33 mouse cellular contexts compared by ENCODE assay signal in the genomic region with DNA sequence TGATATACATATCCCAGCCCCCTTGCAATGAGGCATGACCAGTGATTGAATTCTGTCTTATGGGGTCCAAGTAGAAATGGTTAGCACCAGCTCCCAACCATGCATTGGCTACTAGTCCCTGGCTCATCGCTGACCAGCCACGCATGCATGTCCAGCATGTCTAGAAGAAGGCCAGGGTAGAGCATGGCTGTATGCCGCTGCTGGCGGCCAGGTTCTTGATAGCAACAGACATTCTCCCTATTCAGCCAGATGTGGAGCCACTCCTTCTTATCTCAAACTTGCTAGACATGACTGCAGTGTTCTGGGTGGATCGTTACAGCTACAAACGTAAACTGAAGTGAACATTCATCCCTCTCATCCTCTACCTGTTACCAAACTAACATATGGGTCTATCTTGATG.
"Had no signal": no experiment of that assay in that cellular context is flagged by ENCODE, and none has a peak within 500 bp of the region (broad histone marks: within the 10 kb centered on the region; RNA-seq: fewer than 3 reads in every experiment).

No protein-coding gene starts in this region.

- H3K4me1 ChIP-seq: heart, embryonic 12.5 days; heart, embryonic 13.5 days; heart, embryonic 15.5 days; hindbrain, embryonic 10.5 days; hindbrain, embryonic 12.5 days; hindbrain, embryonic 13.5 days; hindbrain, embryonic 15.5 days; intestine, embryonic 15.5 days; kidney, embryonic 15.5 days had no signal

- H3K4me2 ChIP-seq: heart, embryonic 11.5 days; heart, embryonic 12.5 days; heart, embryonic 13.5 days; heart, embryonic 15.5 days; hindbrain, embryonic 12.5 days; hindbrain, embryonic 13.5 days; hindbrain, embryonic 14.5 days; hindbrain, embryonic 15.5 days; intestine, embryonic 15.5 days; kidney, embryonic 15.5 days had no signal

- H3K9me3 ChIP-seq: heart, embryonic 13.5 days; heart, embryonic 15.5 days; hindbrain, embryonic 12.5 days; hindbrain, embryonic 15.5 days; intestine, embryonic 15.5 days had no signal

- H3K27me3 ChIP-seq: heart, embryonic 12.5 days; heart, embryonic 13.5 days; heart, embryonic 15.5 days; hindbrain, embryonic 12.5 days; hindbrain, embryonic 13.5 days; hindbrain, embryonic 15.5 days; intestine, embryonic 15.5 days; kidney, embryonic 15.5 days had no signal

- H3K4me3 ChIP-seq: heart, embryonic 12.5 days; heart, embryonic 13.5 days; heart, embryonic 15.5 days; hindbrain, embryonic 10.5 days; hindbrain, embryonic 12.5 days; hindbrain, embryonic 13.5 days; hindbrain, embryonic 15.5 days; intestine, embryonic 15.5 days; kidney, embryonic 15.5 days; layer of hippocampus, adult 2 months; left cerebral cortex, adult 2 months had no signal

- H3K27ac ChIP-seq: heart, embryonic 13.5 days; heart, embryonic 15.5 days; hindbrain, embryonic 10.5 days; hindbrain, embryonic 12.5 days; hindbrain, embryonic 13.5 days; hindbrain, embryonic 14.5 days; hindbrain, embryonic 15.5 days; hindbrain, postnatal 0 days; intestine, embryonic 15.5 days; kidney, embryonic 15.5 days; kidney, postnatal 0 days; layer of hippocampus, adult 2 months; left cerebral cortex, adult 2 months had no signal

- H3K9ac ChIP-seq: heart, embryonic 12.5 days; heart, embryonic 13.5 days; heart, embryonic 15.5 days; hindbrain, embryonic 12.5 days; hindbrain, embryonic 13.5 days; hindbrain, embryonic 14.5 days; hindbrain, embryonic 15.5 days; intestine, embryonic 15.5 days; kidney, embryonic 15.5 days had no signal

- H3K36me3 ChIP-seq: heart, embryonic 12.5 days; heart, embryonic 13.5 days; heart, embryonic 15.5 days; hindbrain, embryonic 10.5 days; hindbrain, embryonic 12.5 days; hindbrain, embryonic 13.5 days; hindbrain, embryonic 15.5 days; intestine, embryonic 15.5 days; kidney, embryonic 15.5 days had no signal

- DNase-seq: heart, postnatal 36 days; heart, postnatal 4 days; kidney, adult 11 months; kidney, adult 18-20 months; kidney, adult 2 months; kidney, adult 8-10 months; kidney, adult 9 months; kidney, postnatal 10 days; kidney, postnatal 14 days; kidney, postnatal 25 days; kidney, postnatal 36 days; kidney, postnatal 4 days; layer of hippocampus, adult 9-11 months; layer of hippocampus, postnatal 36 days had no signal

- ATAC-seq: hindbrain, embryonic 16.5 days; hindbrain, postnatal 0 days; inflammation-experienced regulatory T-cells, adult 6 months; intestine, embryonic 15.5 days; intestine, embryonic 16.5 days; intestine, postnatal 0 days had no signal
